Mouse (Mus musculus) erythroblast, embryonic 14.5 days (primary cell): ENCODE measurements around the gene Smarce1. TPM values are rescaled to one million over a fixed set of nuclear protein-coding genes. Genes with fewer than 3 reads are reported as not detected.

ENCODE experiments used
- H3K27me3 ChIP-seq: 2 replicates; pipeline ENCODE4 v1.6.1; 2012; ENCODE audit warnings: inconsistent platforms; ENCODE audit not compliant: control insufficient read depth
- H3K36me3 ChIP-seq: 2 replicates; pipeline ENCODE4 v1.6.1; 2012; ENCODE audit warnings: mild to moderate bottlenecking, inconsistent platforms; ENCODE audit not compliant: control insufficient read depth
- H3K4me1 ChIP-seq: 2 replicates; pipeline ENCODE4 v1.6.1; 2012; ENCODE audit warnings: inconsistent platforms; ENCODE audit not compliant: control insufficient read depth
- H3K4me3 ChIP-seq: replicated peaks from 2 replicates; pipeline ENCODE3; 2012; ENCODE audit warnings: moderate library complexity, mild to moderate bottlenecking, inconsistent platforms
- H3K9me3 ChIP-seq: 2 replicates; pipeline ENCODE4 v1.6.1; 2012; ENCODE audit warnings: low read length, inconsistent platforms, mixed read lengths; ENCODE audit not compliant: control insufficient read depth
- GATA1 ChIP-seq: IDR thresholded peaks from 2 replicates; pipeline ENCODE4 v1.6.1; 2012; ENCODE audit warnings: low read length, inconsistent platforms, mixed read lengths
- TAL1 ChIP-seq: IDR thresholded peaks from 3 replicates; pipeline ENCODE4 v1.6.1; 2012; ENCODE audit warnings: low read length, inconsistent platforms, mixed read lengths
- polyA plus RNA-seq: library from polyadenylated mRNA; stranded (reverse); fragments of >175 nt; gene quantifications from 2 replicates; pipeline ENCODE4 v1.2.3, GENCODE M21; 2012

Smarce1 gene
- polyA plus RNA-seq, 1 experiment, result 58.6 TPM

GRCm38 (mm10) chr11:99216181-99216580 is 14.6 kb downstream of the Smarce1 start:
- H3K27me3 ChIP-seq, result no peaks in the 10 kb centered on the region
- no peaks in the 10 kb centered on the region for H3K9me3 ChIP-seq

GRCm38 (mm10) chr11:99212693-99213092 is 18.1 kb downstream of the Smarce1 start:
- H3K4me3 ChIP-seq, result no peak overlapping the region
- TF ChIP-seq TAL1, result no peak
- no peak for TF ChIP-seq GATA1

More at GRCm38 (mm10) chr11:99216181-99216580, 14.6 kb downstream of the Smarce1 start:
- H3K4me1 ChIP-seq, result peaks cover 4% of the 10 kb centered on the region
- peaks cover 99% of the 10 kb centered on the region for H3K36me3 ChIP-seq
- H3K4me3 ChIP-seq, result no peak overlapping the region
- no peak for TF ChIP-seq GATA1
- no peak for TF ChIP-seq TAL1

GRCm38 (mm10) chr11:99211964-99212363 is 18.9 kb downstream of the Smarce1 start:
- H3K27me3 ChIP-seq, result no peaks in the 10 kb centered on the region
- H3K4me1 ChIP-seq, result peaks cover 15% of the 10 kb centered on the region
- H3K4me3 ChIP-seq, result no peak overlapping the region
- peaks cover 86% of the 10 kb centered on the region for H3K36me3 ChIP-seq
- TF ChIP-seq TAL1 (no peak), GATA1 (no peak)
- no peaks in the 10 kb centered on the region for H3K9me3 ChIP-seq

More at GRCm38 (mm10) chr11:99212693-99213092, 18.1 kb downstream of the Smarce1 start:
- Histone ChIP-seq H3K4me1 (peaks cover 9% of the 10 kb centered on the region), H3K27me3 (no peaks in the 10 kb centered on the region), H3K9me3 (no peaks in the 10 kb centered on the region), H3K36me3 (peaks cover 93% of the 10 kb centered on the region)

GRCm38 (mm10) chr11:99208105-99208669 is 22.6 kb downstream of the Smarce1 start:
- Histone ChIP-seq H3K36me3 (peaks cover 48% of the 10 kb centered on the region), H3K27me3 (no peaks in the 10 kb centered on the region), H3K4me1 (peaks cover 25% of the 10 kb centered on the region), H3K9me3 (no peaks in the 10 kb centered on the region), H3K4me3 (no peak overlapping the region)
- TF ChIP-seq TAL1 (no peak), GATA1 (no peak)

GRCm38 (mm10) chr11:99207449-99207848 is 23.4 kb downstream of the Smarce1 start:
- H3K4me1 ChIP-seq, result peaks cover 23% of the 10 kb centered on the region
- no peak for TF ChIP-seq TAL1
- TF ChIP-seq GATA1, result no peak
- H3K4me3 ChIP-seq, result no peak overlapping the region
- no peaks in the 10 kb centered on the region for H3K9me3 ChIP-seq
- H3K36me3 ChIP-seq, result peaks cover 41% of the 10 kb centered on the region
- H3K27me3 ChIP-seq, result no peaks in the 10 kb centered on the region

GRCm38 (mm10) chr11:99206954-99207353 is 23.9 kb downstream of the Smarce1 start:
- peaks cover 36% of the 10 kb centered on the region for H3K36me3 ChIP-seq
- no peaks in the 10 kb centered on the region for H3K9me3 ChIP-seq
- TF ChIP-seq TAL1 (peak; percentile 50; the same call in 2 of the 3 replicates), GATA1 (peak; percentile 40; the same call in 1 of the 2 replicates)
- H3K4me1 ChIP-seq, result peaks cover 23% of the 10 kb centered on the region
- no peaks in the 10 kb centered on the region for H3K27me3 ChIP-seq
- H3K4me3 ChIP-seq, result no peak overlapping the region

- no peak overlapping the region for H3K4me3 ChIP-seq
- no peak for TF ChIP-seq GATA1
- TF ChIP-seq TAL1, result no peak
- no peaks in the 10 kb centered on the region for H3K4me1 ChIP-seq
- H3K36me3 ChIP-seq, result no peaks in the 10 kb centered on the region
- 0 out of 2 replicates have a peak, but pooled peaks cover 2% of the 10 kb centered on the region for H3K27me3 ChIP-seq
- peaks cover 4% of the 10 kb centered on the region; the same call in 1 of the 2 replicates for H3K9me3 ChIP-seq
Observed at GRCm38 (mm10) chr11:99189154-99189582, 41.6 kb downstream of the Smarce1 start.

- Histone ChIP-seq H3K4me3 (no peak overlapping the region), H3K9me3 (peaks cover 1% of the 10 kb centered on the region; the same call in 1 of the 2 replicates), H3K4me1 (no peaks in the 10 kb centered on the region), H3K27me3 (0 out of 2 replicates have a peak, but pooled peaks cover 2% of the 10 kb centered on the region), H3K36me3 (no peaks in the 10 kb centered on the region)
- TF ChIP-seq TAL1 (no peak), GATA1 (no peak)
Observed at GRCm38 (mm10) chr11:99187348-99187747, 43.5 kb downstream of the Smarce1 start.

- H3K4me1 ChIP-seq, result no peaks in the 10 kb centered on the region
- H3K9me3 ChIP-seq, result no peaks in the 10 kb centered on the region
- no peaks in the 10 kb centered on the region for H3K36me3 ChIP-seq
- H3K27me3 ChIP-seq, result 0 out of 2 replicates have a peak, but pooled peaks cover 2% of the 10 kb centered on the region
- no peak overlapping the region for H3K4me3 ChIP-seq
- TF ChIP-seq TAL1 (no peak), GATA1 (no peak)
Observed at GRCm38 (mm10) chr11:99186836-99187235, 44.0 kb downstream of the Smarce1 start.

- Histone ChIP-seq H3K9me3 (0 out of 2 replicates have a peak, but pooled peaks cover 3% of the 10 kb centered on the region), H3K27me3 (no peaks in the 10 kb centered on the region), H3K4me1 (no peaks in the 10 kb centered on the region), H3K36me3 (no peaks in the 10 kb centered on the region), H3K4me3 (no peak overlapping the region)
- no peak for TF ChIP-seq GATA1
- TF ChIP-seq TAL1, result no peak
Observed at GRCm38 (mm10) chr11:99182575-99182974, 48.2 kb downstream of the Smarce1 start.
